Mouse (Mus musculus) left cerebral cortex, adult 2 months (tissue): ENCODE data around the gene Ptprn. TPM values are rescaled to one million over a fixed set of nuclear protein-coding genes. Genes with fewer than 3 reads are reported as not detected.

Experiments
- DNase-seq, 2 experiments: peaks; one replicate each; pipeline ENCODE4 v3.0.0; 2021 to 2022; ENCODE audit warnings: low spot score in 2 of 2, mixed read lengths in 1 of 2; ENCODE audit errors: extremely low spot score in 1 of 2
- H3K27ac ChIP-seq: fragments of 200-600 bp; 2 replicates; pipeline ENCODE4 v1.8.1; 2022
- H3K4me3 ChIP-seq: fragments of 200-600 bp; 2 replicates; pipeline ENCODE4 v1.8.1; 2022
- CTCF ChIP-seq: fragments of 200-600 bp; IDR thresholded peaks from 2 replicates; pipeline ENCODE4 v1.8.1; 2022; ENCODE audit warnings: antibody characterized with exemption, mild to moderate bottlenecking, moderate library complexity
- intact Hi-C: fragments of 180-260 bp; cut with DNase I; formaldehyde crosslinking; loops from one replicate; pipeline ENCODE4 v1.15.1; 2025
- long read RNA-seq, 2 experiments: library from polyadenylated mRNA; stranded (forward); transcript quantifications; one replicate each; pipeline ENCODE4 v2.0.0; 2021; ENCODE audit warnings: borderline mapping rate in 2 of 2
- total RNA-seq, 2 experiments: library from RNA; stranded (reverse); gene quantifications; 2 replicates each; pipeline ENCODE4 v1.2.3; 2021

The Ptprn gene
- total RNA-seq, result 100 to 1,000 TPM; 507 to 550 TPM
- long read RNA-seq, experiment 1, transcript Ptprn-201 (23 exons, 3,554 nt), result major isoform, 411 of 697 reads
- long read RNA-seq, experiment 1, partial matches to known transcripts, result 191 of 697 reads
- long read RNA-seq, experiment 1, other reads (novel, unspliced or antisense), result 95 of 697 reads
- long read RNA-seq, experiment 2, transcript Ptprn-201 (23 exons, 3,554 nt), result major isoform, 225 of 519 reads
- long read RNA-seq, experiment 2, partial matches to known transcripts, result 197 of 519 reads
- long read RNA-seq, experiment 2, other reads (novel, unspliced or antisense), result 97 of 519 reads

DNA sequence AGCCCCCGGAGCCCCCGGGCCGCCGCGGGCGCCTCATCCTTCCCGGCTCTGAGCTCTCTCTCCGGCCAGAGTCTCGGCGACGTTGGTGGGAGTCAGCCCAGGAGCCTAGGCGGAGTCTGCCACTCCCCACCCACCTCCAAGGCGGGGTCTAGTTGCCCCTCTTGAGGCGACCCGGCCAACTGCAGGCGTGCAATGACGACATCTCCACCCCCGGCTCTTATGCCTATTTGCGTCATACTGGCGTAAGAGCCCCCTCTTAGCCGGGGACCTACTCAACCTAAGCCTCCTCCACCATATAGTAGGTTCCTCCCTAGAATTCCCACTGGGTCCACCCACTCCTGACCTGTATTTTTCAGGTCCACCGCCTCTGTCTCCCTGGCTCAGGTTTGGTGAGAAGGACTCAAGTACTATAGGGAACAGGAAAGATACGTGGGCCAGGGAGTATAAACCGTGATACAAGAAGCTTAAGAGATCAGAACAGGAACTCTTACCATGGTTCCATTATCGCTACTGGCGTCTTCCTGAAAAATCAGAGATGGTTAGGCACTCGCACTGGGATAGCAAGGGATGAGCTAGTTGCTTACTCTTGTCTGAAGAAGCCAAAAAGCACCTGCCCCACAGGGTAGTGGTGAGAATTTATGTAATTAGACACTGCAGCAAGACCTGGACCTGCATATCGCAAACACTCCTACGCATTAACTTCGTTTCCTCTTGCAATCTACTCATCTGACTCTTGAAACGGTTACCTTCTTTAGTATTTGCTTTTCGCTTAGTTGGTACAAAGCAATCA, at the start of gene Ptprn:
TSS of gene Ptprn (minus strand) at position 412 of the 790 bp plus-strand sequence.
- peak; percentile 33 for TF ChIP-seq CTCF
- intact Hi-C loops, result no loop called here
- peak; percentile 78 to 84 for DNase-seq

DNA sequence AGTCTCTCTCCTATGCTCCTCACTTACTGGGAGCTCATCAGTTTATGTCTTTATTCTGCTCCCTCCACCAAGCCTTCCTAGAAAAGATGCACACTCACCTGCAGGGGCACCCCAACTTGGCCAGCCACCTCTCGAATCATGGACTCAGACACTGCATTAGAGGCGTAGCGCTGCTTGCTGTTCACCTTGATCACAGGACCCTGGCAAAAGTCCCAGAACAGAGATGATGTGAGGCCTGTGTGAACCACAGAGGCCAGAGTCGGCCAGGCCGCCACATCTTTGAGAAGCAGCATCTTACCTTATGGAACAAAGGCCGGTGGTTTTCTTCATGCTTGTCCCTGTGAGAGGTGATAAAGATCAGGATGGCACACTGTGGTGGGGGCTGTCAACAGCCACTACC, 47.4 kb upstream of the Ptprn start:
- Histone ChIP-seq H3K4me3 (no peak overlapping the region), H3K27ac (no peak overlapping the region)
- intact Hi-C loops, result no loop called here
- no peak for DNase-seq
- no peak for TF ChIP-seq CTCF

More for the DNA sequence above, at the start of gene Ptprn:
- Histone ChIP-seq H3K27ac (peak within 1 kb of the TSS; percentile 95), H3K4me3 (peak within 1 kb of the TSS; percentile 63)

DNA sequence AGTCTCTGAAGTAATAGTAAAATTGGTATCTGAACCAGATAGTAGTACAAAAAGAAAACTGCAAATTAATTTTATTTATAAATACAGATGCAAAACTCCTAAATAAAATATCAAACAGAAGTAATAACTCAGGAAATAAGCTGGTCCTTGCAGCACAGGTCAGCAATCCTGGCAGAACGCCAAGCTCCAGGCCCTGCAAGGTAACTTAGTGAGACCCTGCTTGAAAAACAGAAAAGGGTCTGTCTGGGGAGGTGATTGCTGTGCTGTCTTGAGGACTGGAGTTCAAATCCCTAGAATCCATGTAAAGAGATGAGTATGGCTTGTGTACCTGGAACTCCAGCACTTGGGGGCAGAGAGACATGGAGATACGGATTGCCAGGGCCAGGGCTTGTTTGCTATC, 40.4 kb upstream of the Ptprn start:
- Histone ChIP-seq H3K4me3 (no peak overlapping the region), H3K27ac (no peak overlapping the region)
- no peak for TF ChIP-seq CTCF
- intact Hi-C loops, result no loop called here
- no peak for DNase-seq

DNA sequence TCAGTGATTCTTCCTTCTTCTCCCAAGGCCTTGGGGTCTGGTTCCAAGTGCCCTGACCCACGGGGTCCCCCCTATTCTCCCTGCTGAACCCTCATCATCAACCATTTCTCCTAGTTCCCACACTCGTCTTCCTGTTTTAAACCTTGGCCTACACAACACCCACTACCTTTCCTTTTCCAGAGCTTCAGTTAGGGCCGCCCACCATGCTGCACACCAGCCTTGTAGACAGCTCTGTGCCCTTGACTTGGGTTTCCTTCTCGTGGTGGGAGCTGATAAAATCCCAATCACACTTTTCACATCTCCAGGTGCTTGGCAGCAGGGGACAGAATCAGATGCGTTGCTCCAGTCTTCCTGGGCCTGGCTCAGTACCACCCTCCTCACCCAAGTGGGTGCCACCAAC, 30.0 kb upstream of the Ptprn start:
- no peak for DNase-seq
- intact Hi-C loops, result no loop called here
- H3K4me3 ChIP-seq, result no peak overlapping the region
- H3K27ac ChIP-seq, result peak overlapping the region; percentile 62; the same call in 1 of the 2 replicates
- TF ChIP-seq CTCF, result no peak

DNA sequence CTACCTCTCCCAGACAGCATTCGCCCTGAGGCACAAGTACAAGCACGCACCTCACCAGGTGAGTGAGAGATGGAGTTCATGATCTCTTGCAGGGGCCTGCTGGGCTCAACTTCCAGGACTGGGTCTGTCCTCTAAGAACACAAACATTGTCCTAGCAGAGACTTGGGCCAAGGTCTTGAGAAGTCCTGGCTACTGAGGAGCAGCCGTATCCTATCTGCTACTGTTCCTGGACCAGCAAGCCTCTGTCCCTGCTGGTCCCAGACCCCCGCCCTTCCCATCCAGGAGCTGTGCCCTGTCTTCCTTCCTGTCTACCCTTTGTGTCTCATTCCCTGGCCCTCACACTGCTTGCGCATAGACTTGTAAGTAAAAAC, 29.0 kb upstream of the Ptprn start:
- H3K4me3 ChIP-seq, result no peak overlapping the region
- intact Hi-C loops, result no loop called here
- no peak for TF ChIP-seq CTCF
- DNase-seq, result no peak
- H3K27ac ChIP-seq, result no peak overlapping the region

DNA sequence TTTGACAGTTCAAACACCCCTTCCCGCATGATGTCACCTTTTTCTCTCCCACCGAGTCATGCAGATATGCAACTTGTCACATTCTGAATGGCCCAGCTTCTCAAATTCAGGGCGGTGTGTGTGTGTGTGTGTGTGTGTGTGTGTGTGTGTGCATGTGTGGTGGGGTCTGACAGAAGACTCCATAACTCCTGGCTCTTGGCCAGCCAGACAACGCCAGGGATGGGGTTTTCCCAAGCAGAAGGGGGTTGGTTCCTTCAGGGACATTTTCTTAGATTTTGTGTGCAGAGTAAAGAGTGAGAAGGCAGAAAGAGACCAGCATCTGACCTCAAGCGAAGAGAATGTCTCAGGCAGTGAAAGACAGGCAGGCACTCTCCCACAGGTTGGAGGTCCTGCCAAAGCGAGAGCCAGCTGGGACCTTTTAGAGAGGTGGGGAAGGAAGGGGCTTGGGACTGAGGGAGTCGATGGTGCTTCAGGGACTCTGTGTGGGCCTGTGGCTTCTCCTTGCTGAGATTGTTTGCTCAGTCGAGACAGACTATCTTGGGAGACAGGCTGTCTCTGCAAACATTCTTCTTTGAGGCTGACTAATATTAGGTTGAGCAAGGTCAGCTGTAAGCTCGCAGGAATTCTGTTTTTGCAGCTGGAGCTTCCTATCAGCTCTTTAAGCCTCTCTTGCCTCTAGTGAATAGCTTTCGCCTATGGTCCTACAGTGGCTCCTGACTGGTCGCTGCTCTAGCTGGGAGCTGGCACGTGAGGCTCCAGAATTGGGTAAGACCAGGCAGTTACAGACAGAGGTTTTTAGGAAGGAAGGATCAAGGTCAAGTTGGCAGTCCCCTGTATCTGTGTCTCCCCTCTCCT, 28.4 kb upstream of the Ptprn start:
- Histone ChIP-seq H3K4me3 (no peak overlapping the region), H3K27ac (no peak overlapping the region)
- intact Hi-C loops, result no loop called here
- no peak for DNase-seq
- no peak for TF ChIP-seq CTCF

DNA sequence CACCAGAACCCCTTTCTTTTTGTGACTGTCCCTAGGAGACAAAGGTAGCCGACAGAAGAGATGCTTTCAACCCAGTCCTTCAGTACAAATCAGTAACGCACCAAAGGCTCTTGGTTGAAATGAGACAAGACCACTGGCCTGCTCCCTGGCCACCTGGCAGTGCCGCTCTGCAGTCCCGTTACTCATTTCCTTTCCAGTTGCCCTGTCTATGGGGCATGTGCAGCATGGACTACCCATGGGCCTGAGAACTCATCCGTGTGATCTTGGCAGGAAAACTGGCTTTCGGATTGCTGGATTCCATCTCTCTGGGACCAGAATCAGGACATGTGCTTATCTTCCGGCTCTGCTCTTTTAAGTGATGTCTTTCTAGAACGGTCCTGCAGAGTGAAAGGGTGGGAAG, 27.0 kb upstream of the Ptprn start:
- intact Hi-C loops, result loop anchor here (2.0 kb wide), 2 partner anchors 29 to 37 kb away; no protein-coding TSS in a partner anchor
- no peak for DNase-seq
- Histone ChIP-seq H3K4me3 (no peak overlapping the region), H3K27ac (no peak overlapping the region)
- TF ChIP-seq CTCF, result no peak

DNA sequence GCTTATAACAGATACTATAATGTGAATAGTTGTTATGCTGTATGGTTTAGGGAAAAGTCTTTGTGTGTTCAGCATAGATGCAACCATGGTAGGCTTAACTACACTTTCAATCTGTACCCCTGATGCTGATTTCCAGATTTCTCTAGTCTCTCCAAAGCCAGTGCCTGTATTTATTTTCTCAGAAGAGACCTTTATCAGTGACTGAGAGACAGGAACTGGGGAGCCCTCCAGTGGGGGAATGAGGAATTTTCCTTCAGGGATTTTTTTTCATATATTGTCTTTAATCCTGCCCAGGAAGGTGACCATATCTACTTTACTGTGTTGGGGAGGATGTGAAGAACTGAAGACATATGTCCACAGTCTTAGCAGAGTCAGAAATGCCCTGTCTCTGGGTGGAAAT, 26.3 kb upstream of the Ptprn start:
- intact Hi-C loops, result loop anchor here (2.0 kb wide), 2 partner anchors 28 to 36 kb away; no protein-coding TSS in a partner anchor
- peak; percentile 73 for TF ChIP-seq CTCF
- H3K4me3 ChIP-seq, result no peak overlapping the region
- peak; percentile 51 to 69 for DNase-seq
- H3K27ac ChIP-seq, result peak overlapping the region; percentile 69; the same call in 1 of the 2 replicates

DNA sequence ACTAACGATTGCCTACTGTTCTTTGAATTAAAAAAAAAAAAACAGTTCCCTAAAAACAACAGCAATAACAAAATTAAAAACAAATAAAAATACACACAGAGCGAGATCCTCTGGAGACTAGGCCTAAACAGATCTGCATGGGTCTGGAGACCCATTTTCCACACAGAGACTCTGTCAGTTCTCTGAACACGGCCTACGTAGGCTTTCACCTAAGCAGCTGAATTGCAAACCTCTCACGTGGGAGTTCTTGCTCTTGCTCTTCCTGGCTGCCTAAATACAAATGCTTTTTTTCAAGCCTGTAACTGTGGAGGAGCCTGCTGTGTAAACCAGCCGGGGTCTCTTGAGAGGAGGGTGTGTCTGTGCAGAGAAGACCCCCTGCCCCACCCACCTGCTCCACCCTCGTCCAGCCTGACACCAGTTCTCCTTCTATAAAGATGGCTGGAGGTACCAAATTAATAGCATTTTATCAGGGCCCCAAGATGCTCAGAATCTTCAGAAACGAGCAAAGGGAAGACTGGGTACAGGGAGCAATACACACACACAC, 25.7 kb upstream of the Ptprn start:
- H3K27ac ChIP-seq, result peak overlapping the region; percentile 69
- no peak for TF ChIP-seq CTCF
- intact Hi-C loops, result loop anchor here (2.0 kb wide), 2 partner anchors 27 to 35 kb away; no protein-coding TSS in a partner anchor
- no peak overlapping the region for H3K4me3 ChIP-seq
- no peak for DNase-seq

DNA sequence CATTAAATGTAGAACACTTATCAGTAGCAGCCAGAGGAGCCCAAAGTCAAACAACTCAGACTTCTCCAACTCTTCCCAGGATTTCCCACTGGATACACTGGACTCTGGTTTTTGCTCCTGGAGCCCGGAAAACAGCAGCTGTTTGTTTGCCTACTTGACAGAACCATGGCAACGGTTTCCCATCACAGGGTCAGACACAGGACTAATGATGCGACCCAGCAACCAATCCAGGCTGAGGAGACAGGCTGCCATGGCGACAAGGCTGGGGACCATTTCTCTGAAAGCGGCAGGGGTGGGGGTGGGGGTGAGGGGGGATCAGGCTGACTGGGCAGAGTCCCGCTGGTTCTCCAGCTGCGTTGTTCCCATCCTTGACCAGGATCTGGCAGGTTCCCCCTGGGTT, 25.1 kb upstream of the Ptprn start:
- DNase-seq, result peak in 1 of 2 experiments; percentile 43
- intact Hi-C loops, result no loop called here
- no peak overlapping the region for H3K4me3 ChIP-seq
- peak overlapping the region; percentile 69 for H3K27ac ChIP-seq
- TF ChIP-seq CTCF, result no peak

DNA sequence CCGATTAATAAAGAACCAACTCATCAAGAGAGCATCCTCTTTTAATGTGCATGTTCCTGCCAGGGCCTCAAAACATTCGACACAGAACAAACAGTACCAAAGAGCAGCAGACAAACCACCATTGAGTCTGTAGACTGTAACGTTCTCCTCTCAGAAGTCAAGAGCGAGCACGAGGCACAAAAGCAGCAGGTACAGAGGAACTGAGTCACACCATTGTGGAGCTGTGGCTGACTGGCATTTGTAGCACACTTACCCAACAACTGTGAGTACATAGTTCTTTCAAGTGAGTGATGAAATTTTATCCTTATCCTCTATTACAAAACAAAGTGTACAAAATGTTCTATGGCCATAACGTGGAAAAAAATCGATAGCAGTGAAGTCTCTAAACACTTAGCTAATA, 20.6 kb upstream of the Ptprn start:
- intact Hi-C loops, result no loop called here
- Histone ChIP-seq H3K4me3 (no peak overlapping the region), H3K27ac (no peak overlapping the region)
- no peak for TF ChIP-seq CTCF
- DNase-seq, result no peak
